Mouse (Mus musculus) heart, postnatal 4 days (tissue): ENCODE data around the gene Tbx5. TPM values are rescaled to one million over a fixed set of nuclear protein-coding genes. Genes with fewer than 3 reads are reported as not detected.

ENCODE experiments used
- total RNA-seq, 2 experiments: library from RNA; stranded (reverse); gene quantifications; 2 replicates each; pipeline ENCODE4 v1.2.3; 2021

Gene Tbx5
- total RNA-seq, 2 experiments from 2014 or later: 36.3 to 36.6 TPM

Other genes starting within 250 kb of the Tbx5 start
- 10 to 100 TPM; 14.4 to 15.8 TPM for gene Tbx3, start 162.0 kb upstream of the Tbx5 start, total RNA-seq